9 mouse cellular contexts compared by ENCODE assay signal in the genomic region with DNA sequence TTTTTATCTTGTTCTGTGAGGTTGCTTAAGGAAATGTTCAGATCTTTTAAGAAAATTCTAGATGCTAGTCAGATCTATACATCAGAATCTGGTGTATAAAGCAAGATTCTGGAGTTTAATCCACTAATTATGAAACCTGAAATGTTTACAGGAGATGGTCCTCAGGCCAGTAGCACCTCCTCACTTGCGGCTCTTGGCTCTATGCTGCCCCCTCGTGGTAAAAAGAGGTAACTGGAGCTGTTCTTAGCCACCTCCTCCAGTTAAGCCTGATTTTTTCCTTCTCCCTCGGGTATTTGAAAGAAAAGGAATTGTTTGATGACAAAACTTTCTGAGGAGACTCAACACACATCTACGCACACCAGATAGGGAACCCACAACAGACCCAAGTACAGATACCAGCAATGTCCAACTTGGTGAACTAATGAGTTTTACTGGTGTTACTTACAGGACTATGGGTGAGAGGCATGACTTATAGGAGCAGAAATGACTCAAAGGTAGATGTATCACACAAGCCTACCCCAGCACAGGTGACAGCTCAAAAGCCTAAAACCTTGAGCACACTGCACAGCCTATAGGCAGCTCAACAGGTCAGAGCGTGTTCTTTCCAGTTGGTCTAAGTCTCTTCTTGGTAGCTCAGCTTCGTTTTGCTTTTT. TPM values are rescaled to one million over a fixed set of nuclear protein-coding genes. Genes with fewer than 3 reads are reported as not detected.
A peak's percentile ranks its signal among the peaks of the same experiment; 100 is the strongest.
DNase-seq lines count a peak whose midpoint lies in the region; ATAC-seq and TF ChIP-seq lines count a peak whose summit lies in the region.
"Had no signal": no experiment of that assay in that cellular context is flagged by ENCODE, and none has a peak within 500 bp of the region (broad histone marks: within the 10 kb centered on the region; RNA-seq: fewer than 3 reads in every experiment).

No protein-coding gene starts in this region.

- no peak; the same call in none of the 2 replicates for TF ChIP-seq CTCF in gastrocnemius, adult 2 months (IDR thresholded peaks at IDR 0.05)

- intact Hi-C loops in gastrocnemius, adult 2 months (cut with DNase I): loop anchor here (2.0 kb wide), 1 partner anchor 118 kb away; no protein-coding TSS in a partner anchor

- no peak overlapping the region for H3K4me2 ChIP-seq in embryonic facial prominence, embryonic 14.5 days (ENCODE audit: low read depth, low read length)
- no peak overlapping the region for H3K4me2 ChIP-seq in hindbrain, embryonic 13.5 days

- ATAC-seq in embryonic facial prominence, embryonic 14.5 days (ENCODE audit: low read depth): no peak
- ATAC-seq in hindbrain, embryonic 13.5 days (ENCODE audit: low FRiP score): peak; percentile 57; the same call in 1 of the 2 replicates
- ATAC-seq in megakaryocyte, adult 5-6 weeks (ENCODE audit: poor library complexity, severe bottlenecking): peak; percentile 71

- no peaks in the 10 kb centered on the region for H3K27me3 ChIP-seq in embryonic facial prominence, embryonic 14.5 days (replicated peaks; ENCODE audit: control insufficient read depth, insufficient read depth, low read length)
- H3K27me3 ChIP-seq in hindbrain, embryonic 13.5 days: no peaks in the 10 kb centered on the region
- H3K27me3 ChIP-seq: megakaryocyte, embryonic 14.5 days had no signal

- H3K4me3 ChIP-seq in gastrocnemius, adult 2 months: no peak overlapping the region
- no peak overlapping the region for H3K4me3 ChIP-seq in embryonic facial prominence, embryonic 14.5 days (ENCODE audit: low read depth, low read length)
- H3K4me3 ChIP-seq in hindbrain, embryonic 13.5 days: no peak overlapping the region
- H3K4me3 ChIP-seq: megakaryocyte, embryonic 14.5 days had no signal

- no peaks in the 10 kb centered on the region for H3K36me3 ChIP-seq in embryonic facial prominence, embryonic 14.5 days (ENCODE audit: control insufficient read depth, insufficient read depth, low read length)
- H3K36me3 ChIP-seq in hindbrain, embryonic 13.5 days: no peaks in the 10 kb centered on the region

- no peak overlapping the region for H3K9ac ChIP-seq in embryonic facial prominence, embryonic 14.5 days (ENCODE audit: low read depth, low read length)
- H3K9ac ChIP-seq in hindbrain, embryonic 13.5 days: no peak overlapping the region

- peak; percentile 49 for DNase-seq in gastrocnemius, adult 2 months
- no peak for DNase-seq in gastrocnemius, postnatal 25 days
- DNase-seq in adrenal gland, postnatal 36 days: peak; percentile 65 to 74
- DNase-seq in embryonic facial prominence, embryonic 14.5 days (ENCODE audit: low spot score): peak; percentile 30
- peak; percentile 49 to 76 for DNase-seq in layer of hippocampus, postnatal 25 days (ENCODE audit: extremely low spot score in 1 of 2, low spot score in 1 of 2)
- DNase-seq in right cerebral cortex, postnatal 36 days (ENCODE audit: low spot score in 2 of 2): peak; percentile 14 to 22

- no peaks in the 10 kb centered on the region for H3K9me3 ChIP-seq in embryonic facial prominence, embryonic 14.5 days (ENCODE audit: control insufficient read depth, low read length)
- no peaks in the 10 kb centered on the region for H3K9me3 ChIP-seq in hindbrain, embryonic 13.5 days
- H3K9me3 ChIP-seq: megakaryocyte, embryonic 14.5 days had no signal

- H3K4me1 ChIP-seq in embryonic facial prominence, embryonic 14.5 days (ENCODE audit: control insufficient read depth, insufficient read depth, low read length): no peaks in the 10 kb centered on the region
- H3K4me1 ChIP-seq in hindbrain, embryonic 13.5 days (replicated peaks): no peaks in the 10 kb centered on the region

- WGBS in embryonic facial prominence, embryonic 14.5 days: 30% methylated on average over 6 of the region's 6 CpGs
- WGBS in hindbrain, embryonic 13.5 days: 36% methylated on average over 6 of the region's 6 CpGs

- no peak overlapping the region for H3K27ac ChIP-seq in gastrocnemius, adult 2 months
- no peak overlapping the region for H3K27ac ChIP-seq in embryonic facial prominence, embryonic 14.5 days (replicated peaks; ENCODE audit: low read depth, low read length)
- no peak overlapping the region for H3K27ac ChIP-seq in hindbrain, embryonic 13.5 days

RNA-seq across cellular contexts. Expression of a gene that starts 21.7 kb away (rescaled TPM):
- total RNA-seq in gastrocnemius, adult 2 months (2021): 10 to 100 TPM; 21.9 to 28.6 TPM
- total RNA-seq in gastrocnemius, postnatal 25 days (2021): 10 to 100 TPM; 15.6 to 18.9 TPM
- total RNA-seq in adrenal gland, postnatal 36 days (2021): 100 to 1,000 TPM; 115 to 121 TPM
- 35.7 and 39.7 TPM in 2 replicates for polyA plus RNA-seq in embryonic facial prominence, embryonic 14.5 days (2014; fragmentation: Nextera tagmentation; extraction: Ambion mirVana)
- polyA plus RNA-seq in hindbrain, embryonic 13.5 days (2015; fragmentation: Nextera tagmentation; extraction: Ambion mirVana): 78.5 and 81.6 TPM in 2 replicates
- total RNA-seq in layer of hippocampus, postnatal 25 days (2021): 100 to 1,000 TPM; 160 to 181 TPM
- total RNA-seq in megakaryocyte, adult 5-6 weeks (2015): 1.8 and 3.5 TPM in 2 replicates
- 2.6 and 3.6 TPM in 2 replicates for total RNA-seq in megakaryocyte, adult 5-6 weeks (2017)

RNA-seq across cellular contexts. Expression of a gene that starts 33.7 kb away (rescaled TPM):
- total RNA-seq in gastrocnemius, adult 2 months (2021): not detected
- not detected for total RNA-seq in gastrocnemius, postnatal 25 days (2021)
- total RNA-seq in adrenal gland, postnatal 36 days (2021): under 1 TPM; 0.36 to 0.53 TPM
- polyA plus RNA-seq in embryonic facial prominence, embryonic 14.5 days (2014; fragmentation: Nextera tagmentation; extraction: Ambion mirVana): 0.29 TPM in 1 of 2 replicates, not detected in the other
- polyA plus RNA-seq in hindbrain, embryonic 13.5 days (2015; fragmentation: Nextera tagmentation; extraction: Ambion mirVana): 0.66 and 1.1 TPM in 2 replicates
- total RNA-seq in layer of hippocampus, postnatal 25 days (2021): under 1 TPM; 0.79 to 0.94 TPM
- not detected in 2 replicates for total RNA-seq in megakaryocyte, adult 5-6 weeks (2015)
- not detected in 2 replicates for total RNA-seq in megakaryocyte, adult 5-6 weeks (2017)

RNA-seq across cellular contexts. Expression of a gene that starts 37.4 kb away (rescaled TPM):
- total RNA-seq in gastrocnemius, adult 2 months (2021): not detected
- total RNA-seq in gastrocnemius, postnatal 25 days (2021): not detected
- under 1 TPM in 1 of 2 experiments, not detected in 1; 0.49 TPM for total RNA-seq in adrenal gland, postnatal 36 days (2021)
- polyA plus RNA-seq in embryonic facial prominence, embryonic 14.5 days (2014; fragmentation: Nextera tagmentation; extraction: Ambion mirVana): 0.24 TPM in 1 of 2 replicates, not detected in the other
- polyA plus RNA-seq in hindbrain, embryonic 13.5 days (2015; fragmentation: Nextera tagmentation; extraction: Ambion mirVana): 0.22 TPM in 1 of 2 replicates, not detected in the other
- total RNA-seq in layer of hippocampus, postnatal 25 days (2021): not detected
- total RNA-seq in megakaryocyte, adult 5-6 weeks (2015): not detected in 2 replicates
- not detected in 2 replicates for total RNA-seq in megakaryocyte, adult 5-6 weeks (2017)
